Mouse (Mus musculus): Measurements from ENCODE around the gene Vmn1r49. TPM values are rescaled to one million over a fixed set of nuclear protein-coding genes. Genes with fewer than 3 reads are reported as not detected.
"Not testable (repeated sequence)": the region's sequence is repeated elsewhere in the genome, so short reads cannot be mapped to it uniquely, and the experiment has no call there.

Vmn1r49 gene
- polyA plus RNA-seq (2014; fragmentation: Nextera tagmentation; extraction: Ambion mirVana) = not detected in 2 replicates

DNA sequence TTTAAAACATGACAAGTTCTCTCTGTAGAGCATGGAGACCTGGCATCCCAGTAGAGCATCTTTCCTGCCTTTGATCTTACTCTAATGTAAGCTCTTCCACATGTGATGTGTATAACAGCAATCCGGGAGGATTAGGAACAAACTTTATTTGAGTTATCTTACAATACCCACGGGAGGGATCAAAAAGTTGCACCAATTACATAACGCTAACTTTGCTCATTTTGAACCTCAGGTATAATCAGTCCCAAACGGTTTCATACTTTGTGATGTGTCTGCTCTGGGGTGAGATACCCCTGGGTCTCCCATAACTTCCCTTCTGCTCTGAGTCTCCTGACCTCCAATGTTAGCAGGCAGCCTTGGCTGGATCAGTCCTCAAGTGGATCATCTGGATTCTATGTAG lies at the start of gene Vmn1r49:
Vmn1r49 (minus strand) TSS at position 101 of the 400 bp plus-strand sequence.
- Histone ChIP-seq H3K4me3 (ENCODE audit: low read depth, low read length) (no peak within 1 kb of the TSS), H3K9ac (replicated peaks; ENCODE audit: low read length) (no peak within 1 kb of the TSS), H3K9me3 (replicated peaks; ENCODE audit: control insufficient read depth, low read length) (no peaks in the 10 kb centered on the region), H3K27me3 (ENCODE audit: control insufficient read depth, insufficient read depth, low read length) (no peaks in the 10 kb centered on the region), H3K4me2 (ENCODE audit: low read depth, low read length) (no peak within 1 kb of the TSS), H3K4me1 (ENCODE audit: control insufficient read depth, insufficient read depth, low read length) (no peaks in the 10 kb centered on the region), H3K36me3 (replicated peaks; ENCODE audit: control insufficient read depth, insufficient read depth, low read depth, low read length) (no peaks in the 10 kb centered on the region), H3K27ac (replicated peaks; ENCODE audit: low read depth, low read length) (no peak within 1 kb of the TSS)
- no peak for DNase-seq (ENCODE audit: low spot score)
- WGBS = 71% methylated on average over 4 of the region's 4 CpGs
- no peak for ATAC-seq (replicated peaks; ENCODE audit: insufficient number of reproducible peaks, low FRiP score, low TSS enrichment, low read depth)

DNA sequence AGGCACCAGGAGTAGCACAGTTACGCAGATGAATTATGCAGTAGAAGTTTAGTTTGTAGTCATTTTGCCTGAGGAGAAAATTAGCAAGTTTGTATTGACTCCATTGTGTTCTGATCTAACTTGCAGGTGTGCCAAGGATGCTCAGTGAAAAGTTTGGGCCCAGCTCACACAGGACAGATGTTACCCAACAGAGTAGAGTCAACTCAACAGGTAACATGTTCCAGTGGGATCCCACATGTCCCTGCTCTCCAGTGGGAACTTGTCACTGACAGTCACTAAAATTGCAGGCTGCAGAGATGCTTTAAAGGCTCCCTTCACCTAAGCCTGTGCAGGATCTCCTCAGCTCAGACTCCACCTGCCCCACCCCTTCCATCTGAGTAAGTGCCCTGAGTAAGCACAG lies 44.0 kb upstream of the Vmn1r49 start, which contains the start of gene Vmn1r51:
Vmn1r51 (plus strand) TSS at position 301 of the 400 bp plus-strand sequence.
- not testable (repeated sequence) for DNase-seq (ENCODE audit: low spot score); H3K27ac ChIP-seq (replicated peaks; ENCODE audit: low read depth, low read length)
- 79% methylated on average over 1 of the region's 1 CpGs for WGBS

DNA sequence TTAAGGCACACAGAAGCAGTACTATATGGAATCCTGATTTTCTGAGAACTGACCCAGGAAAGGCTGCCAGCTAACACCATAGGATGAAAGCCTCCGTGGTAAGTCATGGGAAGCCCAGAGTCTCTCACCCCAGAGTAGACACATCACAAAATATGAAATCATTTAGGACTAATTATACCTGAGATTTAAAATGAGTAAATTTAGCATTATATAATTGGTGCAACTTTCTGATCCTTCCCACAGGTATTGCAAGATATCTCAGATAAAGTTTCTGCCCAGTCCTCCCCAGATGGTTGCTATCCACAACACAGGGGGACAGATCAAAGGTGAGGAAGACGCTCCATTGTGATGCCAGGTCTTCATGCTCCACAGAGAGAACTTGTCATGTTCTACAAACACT lies 22.8 kb upstream of the Vmn1r49 start, which contains the start of gene Vmn1r50:
Vmn1r50 (plus strand) TSS at position 301 of the 400 bp plus-strand sequence.
- Histone ChIP-seq H3K4me2 (ENCODE audit: low read depth, low read length) (no peak within 1 kb of the TSS), H3K9me3 (replicated peaks; ENCODE audit: control insufficient read depth, low read length) (no peaks in the 10 kb centered on the region), H3K9ac (replicated peaks; ENCODE audit: low read length) (no peak within 1 kb of the TSS), H3K4me3 (ENCODE audit: low read depth, low read length) (no peak within 1 kb of the TSS), H3K27ac (replicated peaks; ENCODE audit: low read depth, low read length) (no peak within 1 kb of the TSS), H3K27me3 (ENCODE audit: control insufficient read depth, insufficient read depth, low read length) (no peaks in the 10 kb centered on the region), H3K36me3 (replicated peaks; ENCODE audit: control insufficient read depth, insufficient read depth, low read depth, low read length) (no peaks in the 10 kb centered on the region), H3K4me1 (ENCODE audit: control insufficient read depth, insufficient read depth, low read length) (no peaks in the 10 kb centered on the region)
- ATAC-seq (replicated peaks; ENCODE audit: insufficient number of reproducible peaks, low FRiP score, low TSS enrichment, low read depth) = no peak
- 62% methylated on average over 2 of the region's 2 CpGs for WGBS
- no peak for DNase-seq (ENCODE audit: low spot score)

More for the DNA sequence above, 44.0 kb upstream of the Vmn1r49 start, which contains the start of gene Vmn1r51:
- not testable (repeated sequence) for H3K27me3 ChIP-seq (ENCODE audit: control insufficient read depth, insufficient read depth, low read length); H3K9me3 ChIP-seq (replicated peaks; ENCODE audit: control insufficient read depth, low read length); H3K4me3 ChIP-seq (ENCODE audit: low read depth, low read length); ATAC-seq (replicated peaks; ENCODE audit: insufficient number of reproducible peaks, low FRiP score, low TSS enrichment, low read depth); H3K9ac ChIP-seq (replicated peaks; ENCODE audit: low read length); H3K36me3 ChIP-seq (replicated peaks; ENCODE audit: control insufficient read depth, insufficient read depth, low read depth, low read length); H3K4me1 ChIP-seq (ENCODE audit: control insufficient read depth, insufficient read depth, low read length); H3K4me2 ChIP-seq (ENCODE audit: low read depth, low read length)

DNA sequence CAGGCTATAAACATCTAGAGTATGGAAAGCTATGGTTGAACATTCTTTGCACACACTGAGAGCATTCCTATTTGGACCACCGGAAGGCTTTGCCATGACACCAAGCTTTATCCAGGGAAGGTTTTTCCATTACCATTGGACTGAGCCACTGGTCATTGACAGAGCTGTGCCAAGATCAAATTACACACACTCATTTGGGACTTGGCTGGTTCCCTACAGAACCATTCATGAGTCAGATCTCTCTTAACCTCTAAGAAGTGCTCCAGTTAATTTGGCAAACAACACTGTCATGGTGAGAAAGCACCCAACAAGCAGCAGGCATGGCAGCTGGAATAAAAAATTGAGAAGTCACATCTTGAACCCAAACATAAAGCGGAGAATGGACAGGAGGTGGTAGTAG lies 22.3 kb upstream of the Vmn1r49 start:
- Histone ChIP-seq H3K9ac (replicated peaks; ENCODE audit: low read length) (no peak overlapping the region), H3K27ac (replicated peaks; ENCODE audit: low read depth, low read length) (no peak overlapping the region), H3K4me2 (ENCODE audit: low read depth, low read length) (no peak overlapping the region), H3K4me1 (ENCODE audit: control insufficient read depth, insufficient read depth, low read length) (no peaks in the 10 kb centered on the region), H3K36me3 (replicated peaks; ENCODE audit: control insufficient read depth, insufficient read depth, low read depth, low read length) (no peaks in the 10 kb centered on the region), H3K9me3 (replicated peaks; ENCODE audit: control insufficient read depth, low read length) (no peaks in the 10 kb centered on the region), H3K4me3 (ENCODE audit: low read depth, low read length) (no peak overlapping the region), H3K27me3 (ENCODE audit: control insufficient read depth, insufficient read depth, low read length) (no peaks in the 10 kb centered on the region)
- ATAC-seq (replicated peaks; ENCODE audit: insufficient number of reproducible peaks, low FRiP score, low TSS enrichment, low read depth) (no peak), DNase-seq (ENCODE audit: low spot score) (no peak)
- WGBS = 82% methylated on average over 2 of the region's 2 CpGs

DNA sequence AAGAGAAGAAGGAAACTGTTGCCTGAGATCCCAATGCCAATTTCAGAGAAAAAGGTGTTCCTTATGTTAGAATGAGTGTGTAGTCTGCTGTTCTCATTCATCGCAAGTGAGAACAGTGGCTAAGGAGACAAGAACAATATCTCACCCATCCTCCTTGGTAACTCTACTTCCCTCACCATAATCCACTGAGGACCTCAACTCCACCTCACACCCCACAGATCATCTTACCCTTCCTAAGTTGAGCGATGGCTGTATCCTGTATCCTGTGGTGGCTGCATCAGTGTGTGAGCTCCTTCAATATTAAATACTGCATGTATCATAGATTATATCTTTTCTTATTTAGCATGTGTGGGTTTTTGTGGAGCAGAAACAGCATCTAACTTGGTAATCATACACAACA lies 41.6 kb downstream of the Vmn1r49 start, which contains the start of gene Vmn1r48:
Vmn1r48 (minus strand) TSS at position 101 of the 400 bp plus-strand sequence.
- H3K27ac ChIP-seq (replicated peaks; ENCODE audit: low read depth, low read length); H3K4me3 ChIP-seq (ENCODE audit: low read depth, low read length); H3K27me3 ChIP-seq (ENCODE audit: control insufficient read depth, insufficient read depth, low read length); H3K9me3 ChIP-seq (replicated peaks; ENCODE audit: control insufficient read depth, low read length); ATAC-seq (replicated peaks; ENCODE audit: insufficient number of reproducible peaks, low FRiP score, low TSS enrichment, low read depth); H3K4me2 ChIP-seq (ENCODE audit: low read depth, low read length); H3K36me3 ChIP-seq (replicated peaks; ENCODE audit: control insufficient read depth, insufficient read depth, low read depth, low read length); H3K9ac ChIP-seq (replicated peaks; ENCODE audit: low read length); DNase-seq (ENCODE audit: low spot score); H3K4me1 ChIP-seq (ENCODE audit: control insufficient read depth, insufficient read depth, low read length): not testable (repeated sequence)
- WGBS = no CpG with 5 or more reads among the region's 2 CpGs

Other genes with a start within 250 kb of the Vmn1r49 start
- not detected in 2 replicates for gene Vmn1r42, start 202.1 kb downstream of the Vmn1r49 start, polyA plus RNA-seq (2014; fragmentation: Nextera tagmentation; extraction: Ambion mirVana)
- gene Vmn1r43, start 202.1 kb downstream of the Vmn1r49 start, polyA plus RNA-seq (2014; fragmentation: Nextera tagmentation; extraction: Ambion mirVana) = not detected in 2 replicates
- not detected in 2 replicates for gene Vmn1r44, start 194.8 kb downstream of the Vmn1r49 start, polyA plus RNA-seq (2014; fragmentation: Nextera tagmentation; extraction: Ambion mirVana)
- gene Vmn1r45, start 137.9 kb downstream of the Vmn1r49 start, polyA plus RNA-seq (2014; fragmentation: Nextera tagmentation; extraction: Ambion mirVana) = not detected in 2 replicates
- not detected in 2 replicates for gene Vmn1r46, start 109.2 kb downstream of the Vmn1r49 start, polyA plus RNA-seq (2014; fragmentation: Nextera tagmentation; extraction: Ambion mirVana)
- not detected in 2 replicates for gene Vmn1r47, start 62.4 kb downstream of the Vmn1r49 start, polyA plus RNA-seq (2014; fragmentation: Nextera tagmentation; extraction: Ambion mirVana)
- not detected in 2 replicates for gene Vmn1r48, start 41.7 kb downstream of the Vmn1r49 start, polyA plus RNA-seq (2014; fragmentation: Nextera tagmentation; extraction: Ambion mirVana)
- gene Vmn1r50, start 22.9 kb upstream of the Vmn1r49 start, polyA plus RNA-seq (2014; fragmentation: Nextera tagmentation; extraction: Ambion mirVana) = not detected in 2 replicates
- not detected in 2 replicates for gene Vmn1r51, start 44.1 kb upstream of the Vmn1r49 start, polyA plus RNA-seq (2014; fragmentation: Nextera tagmentation; extraction: Ambion mirVana)
- not detected in 2 replicates for gene Vmn1r52, start 96.3 kb upstream of the Vmn1r49 start, polyA plus RNA-seq (2014; fragmentation: Nextera tagmentation; extraction: Ambion mirVana)
- not detected in 2 replicates for gene V1ra8, start 124.3 kb upstream of the Vmn1r49 start, polyA plus RNA-seq (2014; fragmentation: Nextera tagmentation; extraction: Ambion mirVana)
- not detected in 2 replicates for gene Vmn1r53, start 145.9 kb upstream of the Vmn1r49 start, polyA plus RNA-seq (2014; fragmentation: Nextera tagmentation; extraction: Ambion mirVana)
- not detected in 2 replicates for gene Vmn1r54, start 167.8 kb upstream of the Vmn1r49 start, polyA plus RNA-seq (2014; fragmentation: Nextera tagmentation; extraction: Ambion mirVana)
- gene BC048671, start 222.7 kb upstream of the Vmn1r49 start, polyA plus RNA-seq (2014; fragmentation: Nextera tagmentation; extraction: Ambion mirVana) = not detected in 2 replicates
- gene Chst13, start 246.7 kb upstream of the Vmn1r49 start, polyA plus RNA-seq (2014; fragmentation: Nextera tagmentation; extraction: Ambion mirVana) = not detected in 2 replicates

Measured in embryonic facial prominence, embryonic 11.5 days (tissue).